ENCODE assay signal across 9 mouse cellular contexts in genomic region chrX:7473814-7474213, GRCm38 (mm10).
DNase-seq lines count a peak whose midpoint lies in the region; ATAC-seq and TF ChIP-seq lines count a peak whose summit lies in the region.
"Had no signal": no experiment of that assay in that cellular context is flagged by ENCODE, and none has a peak within 500 bp of the region (broad histone marks: within the 10 kb centered on the region; RNA-seq: fewer than 3 reads in every experiment).

No protein-coding gene starts in this region.

- no peak overlapping the region for H3K27ac ChIP-seq in heart, embryonic 11.5 days (ENCODE audit: low read depth, low read length)
- no peak overlapping the region for H3K27ac ChIP-seq in neural tube, embryonic 11.5 days (ENCODE audit: low read depth, low read length)
- H3K27ac ChIP-seq: stomach, embryonic 15.5 days had no signal

- no peaks in the 10 kb centered on the region for H3K9me3 ChIP-seq in heart, embryonic 11.5 days (replicated peaks; ENCODE audit: control insufficient read depth, low read length)
- H3K9me3 ChIP-seq in E14TG2a.4 (ENCODE audit: low read length) = no peaks in the 10 kb centered on the region
- no peaks in the 10 kb centered on the region for H3K9me3 ChIP-seq in neural tube, embryonic 11.5 days (ENCODE audit: control insufficient read depth, low read length)
- H3K9me3 ChIP-seq: stomach, embryonic 15.5 days had no signal

- H3K9ac ChIP-seq in heart, embryonic 11.5 days (ENCODE audit: low read depth, low read length) = no peak overlapping the region
- H3K9ac ChIP-seq in neural tube, embryonic 11.5 days (ENCODE audit: low read length) = no peak overlapping the region
- H3K9ac ChIP-seq: stomach, embryonic 15.5 days had no signal

- intact Hi-C loops in left cerebral cortex, postnatal 25 days (cut with DNase I) = loop anchor here (2.0 to 5.0 kb wide), 2 partner anchors 98 to 171 kb away; partner anchors contain the start of genes Foxp3 and Ppp1r3f
- intact Hi-C loops in gastrocnemius, postnatal 14 days (cut with DNase I; ENCODE audit: low total_unique reads) = no loop called here

- H3K4me3 ChIP-seq in heart, embryonic 11.5 days (ENCODE audit: low read depth, low read length) = no peak overlapping the region
- H3K4me3 ChIP-seq in E14TG2a.4 (replicated peaks; ENCODE audit: low read length) = no peak overlapping the region
- H3K4me3 ChIP-seq in neural tube, embryonic 11.5 days (ENCODE audit: low read depth, low read length) = no peak overlapping the region
- H3K4me3 ChIP-seq: stomach, embryonic 15.5 days had no signal

- TF ChIP-seq CTCF in E14TG2a.4 (conservative IDR thresholded peaks at IDR 0.05; ENCODE audit: low read length) = peak; percentile 24; the same call in 1 of the 2 replicates

- H3K4me1 ChIP-seq in heart, embryonic 11.5 days (ENCODE audit: control insufficient read depth, insufficient read depth, low read length) = no peaks in the 10 kb centered on the region
- no peaks in the 10 kb centered on the region for H3K4me1 ChIP-seq in E14TG2a.4 (replicated peaks; ENCODE audit: low read depth, low read length)
- H3K4me1 ChIP-seq in neural tube, embryonic 11.5 days (ENCODE audit: control insufficient read depth, insufficient read depth, low read length) = no peaks in the 10 kb centered on the region
- H3K4me1 ChIP-seq: stomach, embryonic 15.5 days had no signal

- H3K4me2 ChIP-seq in heart, embryonic 11.5 days = no peak overlapping the region
- no peak overlapping the region for H3K4me2 ChIP-seq in neural tube, embryonic 11.5 days (ENCODE audit: low read depth)
- H3K4me2 ChIP-seq: stomach, embryonic 15.5 days had no signal

- no peaks in the 10 kb centered on the region for H3K27me3 ChIP-seq in heart, embryonic 11.5 days (ENCODE audit: control insufficient read depth, insufficient read depth, low read length)
- no peaks in the 10 kb centered on the region for H3K27me3 ChIP-seq in E14TG2a.4 (ENCODE audit: insufficient read depth, low read length)
- H3K27me3 ChIP-seq in neural tube, embryonic 11.5 days (ENCODE audit: control insufficient read depth, insufficient read depth, low read length) = no peaks in the 10 kb centered on the region
- H3K27me3 ChIP-seq: stomach, embryonic 15.5 days had no signal

- peak; percentile 1 to 22 for DNase-seq in heart, adult 18-20 months
- DNase-seq in cerebellum, adult 8-10 months = peak; percentile 48
- DNase-seq in left cerebral cortex, postnatal 25 days (ENCODE audit: low spot score in 2 of 2) = peak; percentile 26 to 68
- peak; percentile 24 for DNase-seq in neural tube, embryonic 11.5 days (ENCODE audit: low spot score)
- no peak for DNase-seq in gastrocnemius, postnatal 14 days

- H3K36me3 ChIP-seq in heart, embryonic 11.5 days (ENCODE audit: control insufficient read depth, insufficient read depth, low read length) = no peaks in the 10 kb centered on the region
- H3K36me3 ChIP-seq in E14TG2a.4 (ENCODE audit: insufficient read depth, low read length) = no peaks in the 10 kb centered on the region
- H3K36me3 ChIP-seq in neural tube, embryonic 11.5 days (ENCODE audit: control insufficient read depth, insufficient read depth, low read length) = no peaks in the 10 kb centered on the region
- H3K36me3 ChIP-seq: stomach, embryonic 15.5 days had no signal

- no peak for ATAC-seq in heart, embryonic 11.5 days (replicated peaks; ENCODE audit: insufficient number of reproducible peaks, low FRiP score, low TSS enrichment)
- peak; percentile 52; the same call in 1 of the 2 replicates for ATAC-seq in granulocyte monocyte progenitor cell, adult 5-6 weeks (replicated peaks; ENCODE audit: poor library complexity, severe bottlenecking)
- no peak for ATAC-seq in neural tube, embryonic 11.5 days (ENCODE audit: insufficient read depth, low FRiP score, low TSS enrichment)

- 35% methylated on average over 2 of the region's 2 CpGs for WGBS in heart, embryonic 11.5 days (ENCODE audit: insufficient replicate concordance)
- WGBS in neural tube, embryonic 11.5 days = 33% methylated on average over 2 of the region's 2 CpGs
